Mouse (Mus musculus) urinary bladder, postnatal 10 days (tissue): ENCODE measurements around the gene Thsd4.

Experiments
- DNase-seq: peaks from one replicate; pipeline ENCODE4 v3.0.0; 2022; ENCODE audit warnings: low spot score

Thsd4 gene

GRCm38 (mm10) chr9:60380550-60380949 is 141.3 kb downstream of the Thsd4 start:
- DNase-seq: no peak

DNA sequence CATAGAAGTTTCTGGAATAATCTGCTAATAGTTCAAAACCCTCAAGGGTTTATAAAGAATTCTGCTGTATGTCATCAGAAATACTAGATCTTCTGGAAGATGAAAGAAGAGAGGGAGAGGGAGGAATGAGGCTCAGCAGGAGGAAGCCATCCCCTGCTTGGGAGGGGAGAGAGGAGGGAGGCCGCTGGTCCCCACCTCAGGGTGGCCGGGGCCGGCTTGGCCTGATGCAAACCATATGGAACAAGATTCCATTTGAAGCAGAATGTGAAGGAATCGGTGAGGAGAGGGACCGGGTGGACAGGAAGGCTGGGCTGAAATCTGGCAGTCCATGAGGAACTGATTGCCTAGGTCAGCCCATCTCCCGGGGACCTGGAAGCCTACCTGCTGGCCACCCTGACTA is 143.6 kb downstream of the Thsd4 start:
- DNase-seq: no peak

GRCm38 (mm10) chr9:60373161-60373737 is 148.6 kb downstream of the Thsd4 start:
- DNase-seq: no peak

DNA sequence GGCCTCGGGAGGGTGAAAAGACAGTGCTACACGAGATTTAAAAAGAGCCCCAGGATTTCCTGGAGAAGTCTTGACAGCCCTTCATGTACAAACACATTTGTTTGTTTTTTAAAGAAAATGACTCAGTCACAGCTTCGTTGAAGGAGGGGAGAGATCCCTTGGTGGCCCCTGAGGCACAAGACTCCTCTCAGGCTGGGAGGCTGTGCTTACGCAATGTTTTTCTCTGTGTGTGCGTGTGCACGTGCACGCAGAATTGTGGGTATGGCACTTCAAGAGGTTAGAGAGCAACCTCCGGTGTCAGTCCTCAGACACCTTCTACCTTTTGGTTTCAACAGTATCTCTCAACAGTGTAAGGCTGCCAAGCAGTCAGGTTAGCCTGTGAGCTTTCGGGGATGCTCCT is 153.3 kb downstream of the Thsd4 start:
- DNase-seq: no peak

DNA sequence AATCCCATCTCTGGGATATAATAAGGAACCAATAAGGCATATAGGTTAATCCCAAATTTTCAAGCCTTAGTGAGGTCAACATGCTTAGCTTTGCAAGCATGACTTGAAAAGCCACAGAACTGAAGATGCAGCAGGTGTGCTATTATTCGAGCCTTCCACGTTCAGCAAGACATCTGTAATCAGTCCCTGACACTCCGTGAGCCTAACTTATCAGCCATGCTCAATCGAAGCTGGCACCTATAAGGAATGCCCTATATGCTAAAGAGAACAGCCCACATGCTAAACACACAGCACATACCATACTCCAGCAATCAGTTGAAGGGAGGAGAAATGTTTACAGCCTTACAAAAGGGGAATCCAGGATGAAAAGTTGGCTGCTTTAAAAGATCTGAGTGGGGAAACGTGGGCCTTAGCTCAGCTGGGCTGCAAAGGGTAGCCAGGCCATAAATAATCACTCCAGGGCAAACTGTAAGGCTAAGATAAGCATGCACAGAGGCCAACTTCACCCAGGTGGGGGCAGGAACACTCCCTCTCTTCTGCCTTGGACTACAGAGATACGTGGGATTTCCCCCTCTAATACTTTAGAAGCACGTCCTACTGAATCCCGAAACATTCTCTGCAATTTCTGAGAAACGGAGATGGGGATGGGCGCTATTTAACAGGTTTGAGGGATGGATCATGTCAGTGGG is 154.1 kb downstream of the Thsd4 start:
- no peak for DNase-seq

- DNase-seq: no peak
Measured at GRCm38 (mm10) chr9:60364166-60364781, 157.6 kb downstream of the Thsd4 start.

DNA sequence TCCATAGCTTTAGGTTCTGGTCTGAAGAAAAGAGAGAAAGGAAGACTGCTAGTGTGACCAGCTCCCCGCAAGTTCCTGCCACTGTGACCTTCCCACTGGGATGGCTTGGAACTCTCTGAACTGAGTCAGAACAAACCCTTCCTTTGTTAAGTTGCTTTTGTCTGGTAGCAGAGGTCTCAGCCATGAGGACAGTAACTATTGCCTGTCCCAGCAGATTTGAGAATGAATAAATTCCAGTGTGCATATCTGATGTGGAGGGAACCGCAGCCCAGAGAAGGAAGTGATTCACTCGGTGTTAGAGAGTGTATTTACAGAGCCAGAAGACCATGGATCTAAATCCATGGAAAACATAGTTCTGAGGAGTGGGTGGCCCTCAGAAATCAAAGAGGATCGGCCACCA is 169.5 kb downstream of the Thsd4 start:
- DNase-seq: no peak

- DNase-seq: no peak
Measured at GRCm38 (mm10) chr9:60351153-60351552, 170.7 kb downstream of the Thsd4 start.

GRCm38 (mm10) chr9:60336147-60336546 is 185.7 kb downstream of the Thsd4 start:
- DNase-seq: no peak

- DNase-seq: no peak
Measured at GRCm38 (mm10) chr9:60335455-60335854, 186.4 kb downstream of the Thsd4 start.

GRCm38 (mm10) chr9:60329911-60330310 is 191.9 kb downstream of the Thsd4 start:
- no peak for DNase-seq

DNA sequence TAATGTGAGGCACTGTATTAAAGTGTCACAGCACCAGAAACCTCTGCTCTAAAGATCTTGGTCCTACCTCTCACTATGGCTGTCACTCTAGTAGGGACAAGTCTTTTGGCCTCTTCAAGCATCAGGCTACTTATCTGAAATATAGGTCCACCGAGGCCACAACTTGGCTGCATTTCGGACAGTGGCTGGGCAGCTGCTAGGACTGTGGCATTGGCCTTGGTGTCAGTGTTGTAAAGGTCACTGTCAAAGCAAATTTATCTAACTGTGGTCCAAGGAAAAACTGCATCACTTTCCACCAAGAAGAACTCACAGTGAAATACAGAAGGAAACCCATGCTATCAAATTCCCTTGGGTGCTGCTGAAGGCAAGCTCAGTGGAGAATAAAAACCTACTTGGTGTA is 197.1 kb downstream of the Thsd4 start:
- no peak for DNase-seq

- DNase-seq: no peak
Measured at GRCm38 (mm10) chr9:60323435-60323834, 198.4 kb downstream of the Thsd4 start.

DNA sequence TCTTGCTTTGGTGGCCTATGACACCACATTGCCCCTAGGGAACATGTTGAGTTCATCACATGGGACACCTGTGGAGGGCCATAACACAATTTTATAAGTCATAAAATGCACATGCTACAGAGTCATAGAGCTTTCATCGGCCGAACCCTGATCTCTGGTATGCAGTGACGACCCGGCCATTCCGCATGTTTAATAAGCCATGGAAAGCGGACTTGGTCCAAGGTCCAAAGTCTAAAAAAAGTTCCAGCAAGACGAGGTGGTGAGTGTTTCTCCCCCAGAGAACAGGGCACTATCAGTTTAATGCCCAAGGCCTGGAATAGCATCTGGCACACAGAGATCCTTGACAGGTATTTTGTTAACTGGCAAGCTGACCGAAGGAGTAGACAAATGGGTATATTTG is 204.6 kb downstream of the Thsd4 start:
- DNase-seq: no peak

DNA sequence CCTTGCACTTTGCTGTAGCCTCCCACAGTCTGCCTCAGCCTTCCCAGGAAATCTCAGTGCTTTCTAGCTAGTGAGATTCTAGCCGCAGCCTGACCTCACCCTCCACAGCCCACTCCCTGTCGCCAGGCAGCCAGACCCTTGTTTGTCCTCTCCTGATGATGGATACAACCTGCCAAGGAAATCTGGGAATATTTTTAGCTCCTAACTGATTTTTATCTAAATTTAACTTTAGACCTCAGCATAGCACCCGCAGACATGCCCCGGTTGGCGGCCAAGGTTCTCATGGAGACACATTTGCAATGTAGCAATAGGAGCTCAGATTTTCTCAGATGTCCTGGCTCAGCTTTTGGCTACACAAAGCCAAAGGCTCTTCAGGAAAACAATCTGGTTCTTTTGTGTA is 205.3 kb downstream of the Thsd4 start:
- DNase-seq: no peak

DNA sequence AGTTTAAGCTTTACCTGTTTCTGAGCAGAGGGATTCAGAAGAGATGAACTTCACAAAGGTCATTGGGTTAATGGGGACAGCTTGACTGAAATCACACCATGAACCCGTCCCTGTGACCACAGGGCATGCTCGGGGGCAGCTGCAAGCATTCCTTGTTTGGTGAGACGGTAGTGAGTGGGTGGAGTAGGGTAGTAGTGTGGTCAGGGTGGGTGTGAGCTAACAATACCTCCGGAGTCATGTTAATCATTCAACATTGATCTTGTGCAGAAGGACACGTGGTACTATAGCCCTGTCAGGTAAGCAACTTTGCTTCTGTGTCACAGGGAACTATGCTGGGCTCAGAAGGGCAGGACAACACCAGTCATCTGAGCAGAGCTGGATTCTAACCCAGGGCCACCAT is 206.3 kb downstream of the Thsd4 start:
- DNase-seq: no peak

DNA sequence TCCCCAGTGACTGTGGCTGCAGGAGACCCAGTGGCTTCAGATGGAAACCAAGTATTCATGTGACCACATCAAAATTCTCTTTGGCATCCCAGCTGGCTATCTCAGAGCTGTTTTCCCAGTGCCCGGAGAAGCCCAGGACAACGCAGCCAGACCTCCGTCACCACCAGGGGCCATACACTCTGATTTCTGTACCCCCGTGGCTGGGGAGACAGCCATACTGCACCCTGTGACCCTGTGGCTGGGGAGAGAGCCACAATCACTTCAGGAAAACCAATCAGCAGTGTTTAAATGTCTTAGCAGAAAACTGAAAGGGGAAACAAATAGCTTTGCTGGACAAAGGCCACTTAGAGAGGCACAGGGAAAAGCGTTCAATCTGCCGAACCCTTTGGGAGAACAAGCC is 208.2 kb downstream of the Thsd4 start:
- no peak for DNase-seq

- DNase-seq: no peak
Measured at GRCm38 (mm10) chr9:60312670-60313069, 209.2 kb downstream of the Thsd4 start.

DNA sequence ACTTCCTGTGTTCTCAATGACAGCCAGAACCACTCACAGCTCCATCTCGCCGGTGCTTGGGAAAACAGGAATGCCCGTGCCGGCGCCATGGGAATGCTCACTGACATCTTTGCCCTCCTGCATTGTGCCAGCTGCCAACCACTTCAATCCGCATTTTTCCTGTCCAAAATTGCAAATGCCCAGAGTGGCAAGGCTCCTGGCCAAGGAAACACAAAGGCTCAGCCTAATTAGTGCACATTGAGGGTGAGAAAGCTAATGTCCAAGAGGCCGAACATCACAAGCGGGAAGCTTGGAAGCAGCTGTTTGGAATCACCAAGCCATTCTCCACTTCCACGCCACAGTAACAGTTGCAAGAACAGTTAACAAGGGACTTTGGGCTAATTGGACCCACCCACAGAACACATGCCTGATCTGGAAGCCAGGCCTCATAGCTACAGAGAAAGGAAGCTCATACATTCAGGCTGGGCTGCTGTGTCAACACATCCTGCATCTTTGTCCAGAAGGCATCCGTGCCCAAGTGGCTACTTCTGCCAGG is 210.2 kb downstream of the Thsd4 start:
- DNase-seq: no peak

DNA sequence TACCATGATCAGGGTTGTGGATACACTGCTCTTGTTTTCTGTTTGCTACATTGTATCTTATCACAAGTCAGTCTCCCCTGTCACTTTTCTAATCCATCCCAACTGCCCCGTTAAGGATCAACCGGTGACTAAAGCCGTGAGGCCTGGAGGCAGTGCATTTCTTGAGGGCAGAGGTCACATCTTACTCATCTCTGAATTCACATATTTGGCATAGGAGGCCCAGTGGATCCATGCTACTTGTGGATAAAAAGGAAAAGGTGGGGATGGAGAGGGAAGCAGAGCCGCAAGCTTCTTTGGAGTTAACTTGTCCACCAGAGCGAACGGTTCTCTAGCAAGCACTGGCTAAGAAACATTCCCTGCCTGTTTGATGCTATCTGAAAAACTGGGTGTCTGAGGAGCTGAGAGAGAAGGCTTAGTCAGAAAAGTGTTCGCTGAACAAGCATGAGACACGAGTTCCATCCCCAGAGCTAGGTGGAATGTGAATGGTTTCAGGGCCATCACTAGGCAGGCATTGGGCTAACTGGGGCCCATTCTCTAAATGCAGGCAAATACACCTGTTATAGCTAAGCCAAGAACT is 211.0 kb downstream of the Thsd4 start:
- no peak for DNase-seq

- no peak for DNase-seq
Measured at GRCm38 (mm10) chr9:60309786-60310711, 211.8 kb downstream of the Thsd4 start.

DNA sequence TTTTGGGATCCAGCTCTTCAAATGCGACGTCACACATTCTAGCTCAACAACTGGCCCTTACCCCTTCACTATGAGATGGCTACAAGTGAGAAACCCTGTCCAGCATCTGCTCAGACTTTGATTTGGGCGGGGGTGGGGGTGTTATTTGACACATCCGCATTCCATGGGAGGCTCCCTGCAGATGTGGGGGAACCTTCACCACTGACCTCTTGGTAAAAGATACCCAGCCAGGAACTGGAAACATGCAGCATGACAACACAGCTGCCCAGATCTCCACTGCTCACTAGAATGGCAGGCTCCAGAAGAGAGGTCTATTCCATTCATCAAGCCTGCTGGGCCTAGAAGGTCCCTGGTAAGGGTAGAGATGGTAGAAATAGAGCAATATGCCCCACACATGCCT is 213.7 kb downstream of the Thsd4 start:
- DNase-seq: no peak
